Mouse (Mus musculus) neural tube, embryonic 15.5 days (tissue): ENCODE results near the gene Smim7. TPM values are rescaled to one million over a fixed set of nuclear protein-coding genes. Genes with fewer than 3 reads are reported as not detected.

Source experiments
- ATAC-seq: fragments of 200-750 bp; cut with Nextera tagmentation; 2 replicates; pipeline ENCODE4 v1.8.0; 2017; ENCODE audit warnings: mild to moderate bottlenecking, moderate TSS enrichment, moderate library complexity; ENCODE audit not compliant: low FRiP score
- H3K27ac ChIP-seq: fragments of 300-500 bp; sonication (generic); replicated peaks from 2 replicates; pipeline ENCODE4 v1.5.1; 2015; ENCODE audit warnings: mild to moderate bottlenecking, inconsistent platforms
- H3K27me3 ChIP-seq: fragments of 300-500 bp; sonication (generic); replicated peaks from 2 replicates; pipeline ENCODE4 v1.6.1; 2015; ENCODE audit warnings: inconsistent platforms
- H3K36me3 ChIP-seq: fragments of 300-500 bp; sonication (generic); 2 replicates; pipeline ENCODE4 v1.6.1; 2015; ENCODE audit warnings: inconsistent platforms
- H3K4me1 ChIP-seq: fragments of 300-500 bp; sonication (generic); 2 replicates; pipeline ENCODE4 v1.6.1; 2015; ENCODE audit warnings: inconsistent platforms
- H3K4me2 ChIP-seq: fragments of 300-500 bp; sonication (generic); 2 replicates; pipeline ENCODE4 v1.6.1; 2015; ENCODE audit warnings: inconsistent platforms, mild to moderate bottlenecking, moderate library complexity
- H3K4me3 ChIP-seq: fragments of 300-500 bp; sonication (generic); replicated peaks from 2 replicates; pipeline ENCODE4 v1.5.1; 2015; ENCODE audit warnings: mild to moderate bottlenecking, inconsistent platforms
- H3K9ac ChIP-seq: fragments of 300-500 bp; sonication (generic); replicated peaks from 2 replicates; pipeline ENCODE4 v1.6.1; 2015; ENCODE audit warnings: mild to moderate bottlenecking, inconsistent platforms
- H3K9me3 ChIP-seq: fragments of 300-500 bp; sonication (generic); replicated peaks from 2 replicates; pipeline ENCODE4 v1.6.1; 2016; ENCODE audit warnings: inconsistent platforms
- WGBS: fragments of 180-500 bp; shearing (Covaris S2); methylation state at CpG from one replicate; pipeline ENCODE4 v1.1.7; 2015; ENCODE audit warnings: mixed read lengths; 5-methylcytosine and 5-hydroxymethylcytosine counted together
- microRNA-seq: library from miRNA; unstranded; fragments of <30 nt; microRNA quantifications from one replicate; pipeline ENCODE4, GENCODE M21; 2017
- polyA plus RNA-seq: library from polyadenylated mRNA; unstranded; fragments of >200 nt; fragmentation: Nextera tagmentation; extraction: Ambion mirVana; gene quantifications from 2 replicates; pipeline ENCODE4 v1.2.1, GENCODE M21; 2015

The Smim7 gene
- polyA plus RNA-seq, 1 experiment from 2014 or later = 124 TPM

DNA sequence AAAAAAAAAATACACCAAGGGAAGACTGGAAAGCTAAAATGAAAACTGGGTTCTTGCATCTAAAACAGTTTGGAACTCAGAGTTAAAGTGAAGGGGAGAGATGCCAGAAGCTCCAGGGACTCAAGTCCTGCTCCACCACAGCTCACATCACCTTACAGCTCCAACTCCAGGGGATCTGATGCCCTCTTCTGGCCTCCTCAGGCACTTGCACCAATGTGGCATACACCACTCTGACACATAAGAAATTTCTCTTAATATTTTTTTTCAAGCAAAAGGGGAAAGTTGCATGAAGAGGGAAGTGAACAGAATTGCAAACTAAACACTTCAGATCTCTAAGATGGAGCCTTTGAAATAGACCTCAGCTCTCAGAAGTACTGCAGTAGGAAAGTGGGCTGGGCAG lies 31.7 kb downstream of the Smim7 start:
- H3K9ac ChIP-seq = no peak overlapping the region
- H3K4me1 ChIP-seq = peaks cover 5% of the 10 kb centered on the region
- no peaks in the 10 kb centered on the region for H3K27me3 ChIP-seq
- no peak for ATAC-seq
- H3K4me3 ChIP-seq = no peak overlapping the region
- H3K27ac ChIP-seq = no peak overlapping the region
- no peak overlapping the region for H3K4me2 ChIP-seq
- H3K9me3 ChIP-seq = no peaks in the 10 kb centered on the region
- 0 out of 2 replicates have a peak, but pooled peaks cover 4% of the 10 kb centered on the region for H3K36me3 ChIP-seq

- no peaks in the 10 kb centered on the region for H3K36me3 ChIP-seq
- H3K9me3 ChIP-seq = no peaks in the 10 kb centered on the region
- H3K4me1 ChIP-seq = no peaks in the 10 kb centered on the region
- no peak overlapping the region for H3K27ac ChIP-seq
- ATAC-seq = no peak
- H3K4me2 ChIP-seq = no peak overlapping the region
- WGBS = 95% methylated on average over 3 of the region's 3 CpGs
- H3K27me3 ChIP-seq = no peaks in the 10 kb centered on the region
- H3K4me3 ChIP-seq = no peak overlapping the region
- H3K9ac ChIP-seq = no peak overlapping the region
Measured at GRCm38 (mm10) chr8:72534888-72535287, 36.0 kb downstream of the Smim7 start.

GRCm38 (mm10) chr8:72532103-72532502 lies 38.8 kb downstream of the Smim7 start:
- Histone ChIP-seq H3K27ac (no peak overlapping the region), H3K27me3 (no peaks in the 10 kb centered on the region), H3K4me2 (no peak overlapping the region), H3K4me1 (no peaks in the 10 kb centered on the region), H3K9ac (no peak overlapping the region), H3K36me3 (no peaks in the 10 kb centered on the region), H3K9me3 (no peaks in the 10 kb centered on the region), H3K4me3 (no peak overlapping the region)
- 100% methylated on average over 1 of the region's 1 CpGs for WGBS
- no peak for ATAC-seq

DNA sequence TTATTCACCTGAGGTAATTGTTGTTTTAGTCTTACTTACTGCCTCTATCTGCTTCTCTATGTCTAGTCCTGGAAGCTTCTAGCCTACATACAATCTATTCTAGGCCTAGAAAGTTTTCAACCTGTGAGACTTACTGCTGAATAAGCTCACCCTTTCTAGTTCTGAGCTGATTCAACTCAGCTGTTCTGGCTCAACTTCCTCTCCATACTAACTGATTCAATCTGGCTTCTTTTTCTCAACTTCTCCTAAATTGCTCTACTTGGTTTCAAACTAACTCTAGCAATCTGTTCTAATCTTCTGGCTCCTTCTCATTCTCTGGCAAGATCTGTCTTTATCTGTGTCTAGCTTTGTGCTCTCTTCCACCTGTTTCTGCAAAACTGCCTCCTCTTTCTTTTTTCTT lies 49.0 kb downstream of the Smim7 start:
- no peak overlapping the region for H3K4me2 ChIP-seq
- H3K4me1 ChIP-seq = no peaks in the 10 kb centered on the region
- H3K4me3 ChIP-seq = no peak overlapping the region
- H3K36me3 ChIP-seq = no peaks in the 10 kb centered on the region
- no peak overlapping the region for H3K27ac ChIP-seq
- no peaks in the 10 kb centered on the region for H3K9me3 ChIP-seq
- no peaks in the 10 kb centered on the region for H3K27me3 ChIP-seq
- no peak for ATAC-seq
- no peak overlapping the region for H3K9ac ChIP-seq

DNA sequence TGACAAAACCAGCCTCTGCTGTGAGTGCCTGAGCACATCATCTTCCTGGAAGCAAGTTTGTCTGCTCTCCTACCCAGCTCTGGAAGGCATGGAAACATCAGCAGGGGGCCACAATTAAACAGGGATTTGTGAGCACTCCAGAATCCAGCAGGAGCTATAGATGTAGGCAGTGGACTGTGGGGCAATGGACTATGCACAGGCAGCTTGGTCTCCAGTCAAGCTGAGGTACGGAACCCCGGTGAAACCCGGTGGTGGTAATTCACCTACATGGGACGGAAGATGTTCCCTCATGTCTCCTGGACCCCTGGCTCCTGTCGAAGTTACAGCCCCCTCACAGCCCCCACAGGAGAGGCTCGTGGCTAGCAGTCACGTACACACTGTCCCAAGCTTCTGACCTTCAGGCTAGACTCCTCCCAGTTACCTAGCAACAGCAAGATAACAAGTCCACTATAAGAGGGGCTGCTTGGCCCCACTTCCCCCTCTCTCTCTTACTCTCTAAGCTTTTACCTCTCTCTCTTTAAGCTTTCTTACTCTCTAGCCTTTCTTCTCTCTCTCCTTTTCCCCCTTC lies 53.4 kb downstream of the Smim7 start:
- H3K4me3 ChIP-seq = no peak overlapping the region
- H3K9me3 ChIP-seq = no peaks in the 10 kb centered on the region
- no peaks in the 10 kb centered on the region for H3K36me3 ChIP-seq
- H3K27me3 ChIP-seq = no peaks in the 10 kb centered on the region
- no peak overlapping the region for H3K27ac ChIP-seq
- no peak overlapping the region for H3K4me2 ChIP-seq
- H3K4me1 ChIP-seq = no peaks in the 10 kb centered on the region
- 66% methylated on average over 7 of the region's 7 CpGs for WGBS
- H3K9ac ChIP-seq = no peak overlapping the region
- no peak for ATAC-seq

Small RNA genes within 50 kb of the gene (microRNA-seq; reads per million reads assigned to microRNA genes)
- gene Gm28019 = not detected

Other genes with a start within 250 kb of the Smim7 start
- 51.5 and 54.3 TPM in 2 replicates for gene Eps15l1, start 149.6 kb downstream of the Smim7 start, polyA plus RNA-seq
- 0.99 and 1.3 TPM in 2 replicates for gene Calr3, start 127.2 kb downstream of the Smim7 start, polyA plus RNA-seq
- 16.3 and 17.0 TPM in 2 replicates for gene 1700030K09Rik, start 127.2 kb downstream of the Smim7 start, polyA plus RNA-seq
- gene Cherp, start 95.9 kb downstream of the Smim7 start, polyA plus RNA-seq = 41.2 and 52.0 TPM in 2 replicates
- 14.8 and 15.1 TPM in 2 replicates for gene Slc35e1, start 78.5 kb downstream of the Smim7 start, polyA plus RNA-seq
- 14.5 and 15.7 TPM in 2 replicates for gene Med26, start 22.8 kb downstream of the Smim7 start, polyA plus RNA-seq
- 36.2 and 38.1 TPM in 2 replicates for gene Tmem38a, start 967 bp upstream of the Smim7 start, polyA plus RNA-seq
- 2.9 and 3.2 TPM in 2 replicates for gene Nwd1, start 75.6 kb upstream of the Smim7 start, polyA plus RNA-seq
- gene Sin3b, start 152.2 kb upstream of the Smim7 start, polyA plus RNA-seq = 152 and 163 TPM in 2 replicates
- 0.26 and 0.93 TPM in 2 replicates for gene F2rl3, start 190.8 kb upstream of the Smim7 start, polyA plus RNA-seq